ENCODE assay signal across 9 mouse cellular contexts in genomic region chr7:127691221-127691989, GRCm38 (mm10). TPM values are rescaled to one million over a fixed set of nuclear protein-coding genes. Genes with fewer than 3 reads are reported as not detected.
DNase-seq lines count a peak whose midpoint lies in the region; ATAC-seq lines count a peak whose summit lies in the region.
"Had no signal": no experiment of that assay in that cellular context is flagged by ENCODE, and none has a peak within 500 bp of the region (broad histone marks: within the 10 kb centered on the region; RNA-seq: fewer than 3 reads in every experiment).

No protein-coding gene starts in this region.

- intact Hi-C loops in heart, postnatal 25 days (cut with DNase I), result no loop called here

- no peaks in the 10 kb centered on the region for H3K27me3 ChIP-seq in forebrain, embryonic 14.5 days (replicated peaks; ENCODE audit: control insufficient read depth, insufficient read depth, low read length)

- peak overlapping the region; percentile 44; the same call in 1 of the 2 replicates for H3K27ac ChIP-seq in forebrain, embryonic 14.5 days (ENCODE audit: low read depth, low read length)

- H3K4me2 ChIP-seq in forebrain, embryonic 14.5 days (ENCODE audit: low read length), result peak overlapping the region; percentile 42

- WGBS in forebrain, embryonic 14.5 days, result 5% methylated on average over 15 of the region's 15 CpGs

- ATAC-seq in cerebellum, adult (ENCODE audit: insufficient number of reproducible peaks, low FRiP score, low TSS enrichment), result peak; percentile 52; the same call in 1 of the 2 replicates
- ATAC-seq in forebrain, embryonic 14.5 days, result peak; percentile 73

- peak; percentile 92 for DNase-seq in ES-CJ7 (ENCODE audit: low read depth, low spot score)
- peak; percentile 76 for DNase-seq in forebrain, embryonic 14.5 days (ENCODE audit: low spot score)
- peak; percentile 76 for DNase-seq in heart, postnatal 25 days (ENCODE audit: low spot score)
- DNase-seq in layer of hippocampus, postnatal 10 days (ENCODE audit: low spot score in 2 of 2), result peak; percentile 47 to 67
- peak; percentile 80 for DNase-seq in lung, postnatal 25 days (ENCODE audit: low spot score)
- DNase-seq in right cerebral cortex, postnatal 4 days, result peak; percentile 54
- DNase-seq in c-Kit-positive CD71-positive TER-119-positive erythroid progenitor cells, embryonic 14.5 days (ENCODE audit: low spot score), result no peak

- H3K9me3 ChIP-seq in forebrain, embryonic 14.5 days (replicated peaks; ENCODE audit: control insufficient read depth, low read length), result no peaks in the 10 kb centered on the region

- no peak overlapping the region for H3K4me3 ChIP-seq in forebrain, embryonic 14.5 days (ENCODE audit: low read depth, low read length)

- H3K36me3 ChIP-seq in forebrain, embryonic 14.5 days (ENCODE audit: control insufficient read depth, insufficient read depth, low read length), result 0 out of 2 replicates have a peak, but pooled peaks cover 8% of the 10 kb centered on the region

- 0 out of 2 replicates have a peak, but pooled peaks cover 3% of the 10 kb centered on the region for H3K4me1 ChIP-seq in forebrain, embryonic 14.5 days (ENCODE audit: control insufficient read depth, insufficient read depth, low read length)

- peak overlapping the region; percentile 47 for H3K9ac ChIP-seq in forebrain, embryonic 14.5 days (ENCODE audit: low read length)

RNA-seq across cellular contexts. Expression of gene Bcl7c, which starts 17.3 kb away (rescaled TPM):
- polyA plus RNA-seq in forebrain, embryonic 14.5 days (2014; fragmentation: Nextera tagmentation; extraction: Ambion mirVana), result 40.8 and 45.7 TPM in 2 replicates
- 10 to 100 TPM; 36.6 to 41.5 TPM for total RNA-seq in heart, postnatal 25 days (2021)
- total RNA-seq in layer of hippocampus, postnatal 10 days (2021), result 10 to 100 TPM; 38.6 TPM

RNA-seq across cellular contexts. Expression of gene Ctf1, which starts 21.1 kb away (rescaled TPM):
- 5.3 and 5.9 TPM in 2 replicates for polyA plus RNA-seq in forebrain, embryonic 14.5 days (2014; fragmentation: Nextera tagmentation; extraction: Ambion mirVana)
- 1 to 10 TPM; 7.1 to 9.3 TPM for total RNA-seq in heart, postnatal 25 days (2021)
- 1 to 10 TPM; 4.3 to 5.3 TPM for total RNA-seq in layer of hippocampus, postnatal 10 days (2021)

RNA-seq across cellular contexts. Expression of gene Ctf2, which starts 40.6 kb away (rescaled TPM):
- 0.09 TPM in 1 of 2 replicates, not detected in the other for polyA plus RNA-seq in forebrain, embryonic 14.5 days (2014; fragmentation: Nextera tagmentation; extraction: Ambion mirVana)
- not detected for total RNA-seq in heart, postnatal 25 days (2021)
- total RNA-seq in layer of hippocampus, postnatal 10 days (2021), result not detected
- total RNA-seq: left cerebral cortex, postnatal 36 days had no signal

RNA-seq across cellular contexts. Expression of gene Fbxl19, which starts 52.9 kb away (rescaled TPM):
- 7.2 and 7.8 TPM in 2 replicates for polyA plus RNA-seq in forebrain, embryonic 14.5 days (2014; fragmentation: Nextera tagmentation; extraction: Ambion mirVana)
- total RNA-seq in heart, postnatal 25 days (2021), result 1 to 10 TPM; 3.0 to 4.2 TPM
- total RNA-seq in layer of hippocampus, postnatal 10 days (2021), result 10 to 100 TPM; 86.8 to 92.2 TPM
